Mouse (Mus musculus) mesoderm, embryonic 11.5 days (tissue): ENCODE data around the gene Snx22.

Experiments
- DNase-seq: peaks from one replicate; pipeline ENCODE4 v3.0.0-alpha.2; 2012; ENCODE audit warnings: low read depth, low spot score

Gene Snx22

GRCm38 (mm10) chr9:66068971-66069391, 538 bp downstream of the Snx22 start:
- DNase-seq = no peak

GRCm38 (mm10) chr9:66068056-66068455, 1.5 kb downstream of the Snx22 start:
- no peak for DNase-seq

GRCm38 (mm10) chr9:66067542-66067941, 2.0 kb downstream of the Snx22 start:
- peak; percentile 64 for DNase-seq

- DNase-seq = no peak
Measured at GRCm38 (mm10) chr9:66066791-66067190, 2.7 kb downstream of the Snx22 start.

GRCm38 (mm10) chr9:66064316-66064715, 5.2 kb downstream of the Snx22 start:
- DNase-seq = no peak

GRCm38 (mm10) chr9:66063446-66063845, 6.1 kb downstream of the Snx22 start:
- DNase-seq = no peak

GRCm38 (mm10) chr9:66061656-66062055, 7.9 kb downstream of the Snx22 start:
- DNase-seq = no peak

GRCm38 (mm10) chr9:66060986-66061385, 8.5 kb downstream of the Snx22 start:
- DNase-seq = no peak

- no peak for DNase-seq
Measured at GRCm38 (mm10) chr9:66060308-66060647, 9.2 kb downstream of the Snx22 start.

- DNase-seq = peak; percentile 97
Measured at GRCm38 (mm10) chr9:66059583-66060307, 9.8 kb downstream of the Snx22 start, which contains the start of gene Ppib. Gene Ppib, plus strand, starts transcription at chr9:66060222.

GRCm38 (mm10) chr9:66053620-66054019, 15.9 kb downstream of the Snx22 start:
- no peak for DNase-seq

GRCm38 (mm10) chr9:66052731-66053130, 16.8 kb downstream of the Snx22 start:
- no peak for DNase-seq

- DNase-seq = no peak
Measured at GRCm38 (mm10) chr9:66051493-66051892, 18.0 kb downstream of the Snx22 start.

GRCm38 (mm10) chr9:66049931-66050601, 19.5 kb downstream of the Snx22 start:
- no peak for DNase-seq

GRCm38 (mm10) chr9:66043241-66043640, 26.3 kb downstream of the Snx22 start:
- DNase-seq = no peak

- no peak for DNase-seq
Measured at GRCm38 (mm10) chr9:66042331-66042730, 27.2 kb downstream of the Snx22 start.

- DNase-seq = no peak
Measured at GRCm38 (mm10) chr9:66040801-66041200, 28.7 kb downstream of the Snx22 start.

- DNase-seq = no peak
Measured at GRCm38 (mm10) chr9:66039290-66039689, 30.2 kb downstream of the Snx22 start.

GRCm38 (mm10) chr9:66038581-66038980, 30.9 kb downstream of the Snx22 start:
- no peak for DNase-seq

- DNase-seq = no peak
Measured at GRCm38 (mm10) chr9:66038082-66038481, 31.4 kb downstream of the Snx22 start.

- DNase-seq = no peak
Measured at GRCm38 (mm10) chr9:66020601-66021000, 48.9 kb downstream of the Snx22 start.
